Mouse (Mus musculus) lung, postnatal 0 days (tissue): ENCODE results near the gene Tiam2. TPM values are rescaled to one million over a fixed set of nuclear protein-coding genes. Genes with fewer than 3 reads are reported as not detected.

ENCODE experiments used
- ATAC-seq: fragments of 200-750 bp; cut with Nextera tagmentation; 2 replicates; pipeline ENCODE4 v1.8.0; 2017; ENCODE audit warnings: moderate library complexity
- DNase-seq: peaks from one replicate; pipeline ENCODE4 v3.0.0-alpha.2; 2016; ENCODE audit warnings: low spot score
- H3K27ac ChIP-seq: fragments of 300-500 bp; sonication (generic); 2 replicates; pipeline ENCODE4 v1.5.1; 2014; ENCODE audit warnings: antibody characterized with exemption, mild to moderate bottlenecking, low read length, mixed read lengths
- H3K27me3 ChIP-seq: fragments of 300-500 bp; sonication (generic); replicated peaks from 2 replicates; pipeline ENCODE4 v1.6.1; 2014; ENCODE audit warnings: low read length, mixed read lengths; ENCODE audit not compliant: insufficient read depth
- H3K36me3 ChIP-seq: fragments of 300-500 bp; sonication (generic); 2 replicates; pipeline ENCODE4 v1.6.1; 2014; ENCODE audit warnings: low read length, mixed read lengths; ENCODE audit not compliant: insufficient read depth
- H3K4me1 ChIP-seq: fragments of 300-500 bp; sonication (generic); 2 replicates; pipeline ENCODE4 v1.6.1; 2014; ENCODE audit warnings: antibody characterized with exemption, low read depth, low read length, mixed read lengths; ENCODE audit not compliant: insufficient read depth
- H3K4me2 ChIP-seq: fragments of 300-500 bp; sonication (generic); replicated peaks from 2 replicates; pipeline ENCODE4 v1.6.1; 2014; ENCODE audit warnings: low read depth, mild to moderate bottlenecking, low read length, moderate library complexity, mixed read lengths
- H3K4me3 ChIP-seq: fragments of 300-500 bp; sonication (generic); 2 replicates; pipeline ENCODE4 v1.5.1; 2014; ENCODE audit warnings: low read depth, low read length
- H3K9ac ChIP-seq: fragments of 300-500 bp; sonication (generic); replicated peaks from 2 replicates; pipeline ENCODE4 v1.6.1; 2014; ENCODE audit warnings: low read depth, mild to moderate bottlenecking
- H3K9me3 ChIP-seq: fragments of 300-500 bp; sonication (generic); 2 replicates; pipeline ENCODE4 v1.6.1; 2016; ENCODE audit warnings: low read length, mixed read lengths
- CTCF ChIP-seq: IDR thresholded peaks from 2 replicates; pipeline ENCODE4 v1.5.1; 2016; ENCODE audit warnings: antibody characterized with exemption, mild to moderate bottlenecking
- EP300 ChIP-seq: IDR thresholded peaks from 2 replicates; pipeline ENCODE4 v1.6.1; 2016; ENCODE audit warnings: antibody characterized with exemption, mild to moderate bottlenecking, control low read depth
- whole genome bisulfite sequencing: fragments of 180-500 bp; shearing (Covaris S2); extraction: QIAGEN DNeasy Blood & Tissue Kit; methylation state at CpG from one replicate; pipeline ENCODE4 v1.1.7; 2014; 5-methylcytosine and 5-hydroxymethylcytosine counted together
- polyA plus RNA-seq: library from polyadenylated mRNA; unstranded; fragments of >200 nt; fragmentation: Nextera tagmentation; extraction: Ambion mirVana; gene quantifications from 2 replicates; pipeline ENCODE4 v1.2.1, GENCODE M21; 2015

Tiam2 gene
- polyA plus RNA-seq, 1 experiment from 2014 or later, result 2.4 TPM

GRCm38 (mm10) chr17:3483091-3483490, 156.7 kb downstream of the Tiam2 start:
- Histone ChIP-seq H3K9me3 (no peaks in the 10 kb centered on the region), H3K36me3 (no peaks in the 10 kb centered on the region), H3K9ac (no peak overlapping the region), H3K27ac (no peak overlapping the region), H3K4me1 (no peaks in the 10 kb centered on the region), H3K4me2 (no peak overlapping the region), H3K27me3 (no peaks in the 10 kb centered on the region), H3K4me3 (no peak overlapping the region)
- whole genome bisulfite sequencing, result 80% methylated on average over 8 of the region's 8 CpGs
- TF ChIP-seq CTCF (no peak), EP300 (no peak)
- DNase-seq (no peak), ATAC-seq (no peak)

- WGBS, result 72% methylated on average over 7 of the region's 7 CpGs
- Histone ChIP-seq H3K9me3 (no peaks in the 10 kb centered on the region), H3K27me3 (no peaks in the 10 kb centered on the region), H3K4me3 (no peak overlapping the region), H3K9ac (no peak overlapping the region), H3K4me2 (no peak overlapping the region), H3K4me1 (no peaks in the 10 kb centered on the region), H3K27ac (no peak overlapping the region), H3K36me3 (no peaks in the 10 kb centered on the region)
- DNase-seq (no peak), ATAC-seq (no peak)
- TF ChIP-seq CTCF, result no peak
- TF ChIP-seq EP300, result no peak
Observed at GRCm38 (mm10) chr17:3485851-3486250, 159.5 kb downstream of the Tiam2 start.

GRCm38 (mm10) chr17:3487211-3487610, 160.8 kb downstream of the Tiam2 start:
- Histone ChIP-seq H3K36me3 (no peaks in the 10 kb centered on the region), H3K27ac (no peak overlapping the region), H3K4me1 (no peaks in the 10 kb centered on the region), H3K9ac (no peak overlapping the region), H3K4me3 (no peak overlapping the region), H3K9me3 (no peaks in the 10 kb centered on the region), H3K4me2 (no peak overlapping the region), H3K27me3 (no peaks in the 10 kb centered on the region)
- 68% methylated on average over 4 of the region's 4 CpGs for WGBS
- no peak for DNase-seq
- TF ChIP-seq EP300, result no peak
- TF ChIP-seq CTCF, result no peak
- ATAC-seq, result no peak

GRCm38 (mm10) chr17:3487721-3488601, 161.6 kb downstream of the Tiam2 start:
- TF ChIP-seq CTCF, result no peak
- TF ChIP-seq EP300, result no peak
- Histone ChIP-seq H3K4me1 (no peaks in the 10 kb centered on the region), H3K9me3 (no peaks in the 10 kb centered on the region), H3K36me3 (no peaks in the 10 kb centered on the region), H3K9ac (no peak overlapping the region), H3K27me3 (no peaks in the 10 kb centered on the region), H3K4me2 (no peak overlapping the region), H3K4me3 (no peak overlapping the region), H3K27ac (no peak overlapping the region)
- DNase-seq, result no peak
- ATAC-seq, result no peak
- 71% methylated on average over 12 of the region's 12 CpGs for WGBS

GRCm38 (mm10) chr17:3490216-3490895, 164.0 kb downstream of the Tiam2 start:
- H3K9me3 ChIP-seq, result no peaks in the 10 kb centered on the region
- no peak overlapping the region for H3K4me2 ChIP-seq
- H3K27me3 ChIP-seq, result no peaks in the 10 kb centered on the region
- H3K4me3 ChIP-seq, result no peak overlapping the region
- H3K27ac ChIP-seq, result no peak overlapping the region
- WGBS, result 82% methylated on average over 11 of the region's 11 CpGs
- no peaks in the 10 kb centered on the region for H3K36me3 ChIP-seq
- no peak for DNase-seq
- ATAC-seq, result no peak
- TF ChIP-seq EP300 (no peak), CTCF (no peak)
- no peak overlapping the region for H3K9ac ChIP-seq
- H3K4me1 ChIP-seq, result no peaks in the 10 kb centered on the region

- H3K9me3 ChIP-seq, result no peaks in the 10 kb centered on the region
- H3K36me3 ChIP-seq, result no peaks in the 10 kb centered on the region
- no peak for ATAC-seq
- H3K9ac ChIP-seq, result no peak overlapping the region
- H3K4me3 ChIP-seq, result no peak overlapping the region
- H3K27ac ChIP-seq, result no peak overlapping the region
- no peaks in the 10 kb centered on the region for H3K4me1 ChIP-seq
- H3K4me2 ChIP-seq, result no peak overlapping the region
- TF ChIP-seq CTCF (no peak), EP300 (no peak)
- no peaks in the 10 kb centered on the region for H3K27me3 ChIP-seq
- DNase-seq, result no peak
- 51% methylated on average over 5 of the region's 5 CpGs for WGBS
Observed at GRCm38 (mm10) chr17:3491065-3491464, 164.7 kb downstream of the Tiam2 start.
